Mouse (Mus musculus): ENCODE data around the gene Tanc2.

- TF ChIP-seq POLR2A (IDR thresholded peaks at IDR 0.05; ENCODE audit: control insufficient read depth, extremely low read depth, insufficient read depth, low read length, poor library complexity): no peak
- no peak for TF ChIP-seq CTCF (IDR thresholded peaks at IDR 0.05; ENCODE audit: borderline replicate concordance, control insufficient read depth, extremely low read depth, insufficient read depth, low read length, poor library complexity)
Observed at GRCm38 (mm10) chr11:105913580-105913979, 323.8 kb downstream of the Tanc2 start.

Data from thymus, adult 2 months (tissue).